In genomic region chr14:60741490-60741981, GRCm38 (mm10) we compare ENCODE assay signal across 8 mouse cellular contexts. TPM values are rescaled to one million over a fixed set of nuclear protein-coding genes. Genes with fewer than 3 reads are reported as not detected.
DNase-seq lines count a peak whose midpoint lies in the region; ATAC-seq lines count a peak whose summit lies in the region.

No protein-coding gene starts in this region.

- H3K9me3 ChIP-seq in midbrain, embryonic 14.5 days (ENCODE audit: control insufficient read depth, low read length) = no peaks in the 10 kb centered on the region
- no peaks in the 10 kb centered on the region for H3K9me3 ChIP-seq in midbrain, embryonic 10.5 days (replicated peaks)
- no peaks in the 10 kb centered on the region for H3K9me3 ChIP-seq in heart, embryonic 10.5 days
- H3K9me3 ChIP-seq in stomach, embryonic 16.5 days (replicated peaks; ENCODE audit: control insufficient read depth, low read length) = no peaks in the 10 kb centered on the region

- DNase-seq in midbrain, embryonic 14.5 days = peak; percentile 63
- no peak for DNase-seq in midbrain, embryonic 10.5 days (ENCODE audit: low spot score)
- DNase-seq in cerebellum, adult 11 months = peak; percentile 75
- no peak for DNase-seq in heart, embryonic 10.5 days (ENCODE audit: low spot score)
- DNase-seq in kidney, postnatal 25 days = peak; percentile 63 to 65
- DNase-seq in frontal cortex, postnatal 36 days (ENCODE audit: low spot score in 2 of 2) = no peak
- DNase-seq in frontal cortex, postnatal 10 days (ENCODE audit: low spot score in 2 of 2) = no peak

- H3K9ac ChIP-seq in midbrain, embryonic 14.5 days (replicated peaks; ENCODE audit: low read length) = no peak overlapping the region
- H3K9ac ChIP-seq in stomach, embryonic 16.5 days (ENCODE audit: low read length) = no peak overlapping the region

- no peaks in the 10 kb centered on the region for H3K27me3 ChIP-seq in midbrain, embryonic 14.5 days (ENCODE audit: control insufficient read depth, insufficient read depth, low read length)
- no peaks in the 10 kb centered on the region for H3K27me3 ChIP-seq in midbrain, embryonic 10.5 days (ENCODE audit: low read depth, poor library complexity, severe bottlenecking)
- H3K27me3 ChIP-seq in heart, embryonic 10.5 days (ENCODE audit: insufficient read depth, poor library complexity, severe bottlenecking) = no peaks in the 10 kb centered on the region
- no peaks in the 10 kb centered on the region for H3K27me3 ChIP-seq in stomach, embryonic 16.5 days (ENCODE audit: control insufficient read depth, insufficient read depth, low read length)

- H3K36me3 ChIP-seq in midbrain, embryonic 14.5 days (ENCODE audit: control insufficient read depth, insufficient read depth, low read length) = peaks cover 11% of the 10 kb centered on the region; the same call in 1 of the 2 replicates
- peaks cover 62% of the 10 kb centered on the region for H3K36me3 ChIP-seq in midbrain, embryonic 10.5 days
- peaks cover 14% of the 10 kb centered on the region for H3K36me3 ChIP-seq in heart, embryonic 10.5 days
- H3K36me3 ChIP-seq in stomach, embryonic 16.5 days (ENCODE audit: control insufficient read depth, insufficient read depth, low read length) = no peaks in the 10 kb centered on the region

- 83% methylated on average over 6 of the region's 6 CpGs for WGBS in midbrain, embryonic 14.5 days
- WGBS in midbrain, embryonic 10.5 days = 93% methylated on average over 6 of the region's 6 CpGs
- 50% methylated on average over 6 of the region's 6 CpGs for WGBS in heart, embryonic 10.5 days
- WGBS in stomach, embryonic 16.5 days = 48% methylated on average over 6 of the region's 6 CpGs

- H3K27ac ChIP-seq in midbrain, embryonic 14.5 days (replicated peaks; ENCODE audit: low read depth, low read length) = 0 out of 2 replicates have a peak overlapping the region, but pooled peaks have one; percentile 20
- H3K27ac ChIP-seq in midbrain, embryonic 10.5 days (replicated peaks) = no peak overlapping the region
- peak overlapping the region; percentile 93 for H3K27ac ChIP-seq in heart, embryonic 10.5 days
- H3K27ac ChIP-seq in stomach, embryonic 16.5 days (ENCODE audit: low read length) = peak overlapping the region; percentile 17

- H3K4me1 ChIP-seq in midbrain, embryonic 14.5 days (ENCODE audit: control insufficient read depth, insufficient read depth, low read length) = peaks cover 16% of the 10 kb centered on the region
- H3K4me1 ChIP-seq in midbrain, embryonic 10.5 days = peaks cover 33% of the 10 kb centered on the region
- H3K4me1 ChIP-seq in heart, embryonic 10.5 days = peaks cover 84% of the 10 kb centered on the region
- peaks cover 41% of the 10 kb centered on the region for H3K4me1 ChIP-seq in stomach, embryonic 16.5 days (ENCODE audit: control insufficient read depth, insufficient read depth, low read length)

- no peak overlapping the region for H3K4me3 ChIP-seq in midbrain, embryonic 14.5 days (replicated peaks; ENCODE audit: low read depth, low read length)
- H3K4me3 ChIP-seq in midbrain, embryonic 10.5 days = no peak overlapping the region
- H3K4me3 ChIP-seq in heart, embryonic 10.5 days = no peak overlapping the region
- H3K4me3 ChIP-seq in stomach, embryonic 16.5 days (replicated peaks; ENCODE audit: low read length) = no peak overlapping the region

- no peak for ATAC-seq in midbrain, embryonic 14.5 days (ENCODE audit: low FRiP score, low TSS enrichment)
- ATAC-seq in stomach, embryonic 16.5 days (ENCODE audit: insufficient read depth, low FRiP score) = 0 out of 2 replicates have a peak, but pooled peaks have one; percentile 41

- H3K4me2 ChIP-seq in midbrain, embryonic 14.5 days (ENCODE audit: low read length) = no peak overlapping the region
- no peak overlapping the region for H3K4me2 ChIP-seq in stomach, embryonic 16.5 days (ENCODE audit: low read depth, low read length)

RNA-seq across cellular contexts. Expression of gene C1qtnf9, which starts 26.4 kb away (rescaled TPM):
- not detected in 2 replicates for polyA plus RNA-seq in midbrain, embryonic 14.5 days (2014; fragmentation: Nextera tagmentation; extraction: Ambion mirVana)
- polyA plus RNA-seq in midbrain, embryonic 10.5 days (2016; fragmentation: Nextera tagmentation; extraction: Ambion mirVana) = 0.06 and 0.09 TPM in 2 replicates
- polyA plus RNA-seq in heart, embryonic 10.5 days (2016; fragmentation: Nextera tagmentation; extraction: Ambion mirVana) = 0.10 and 0.13 TPM in 2 replicates
- polyA plus RNA-seq in stomach, embryonic 16.5 days (2015; fragmentation: Nextera tagmentation; extraction: Ambion mirVana) = 3.6 and 4.0 TPM in 2 replicates

RNA-seq across cellular contexts. Expression of gene Mipep, which starts 42.8 kb away (rescaled TPM):
- polyA plus RNA-seq in midbrain, embryonic 14.5 days (2014; fragmentation: Nextera tagmentation; extraction: Ambion mirVana) = 15.7 and 21.3 TPM in 2 replicates
- 21.9 and 25.4 TPM in 2 replicates for polyA plus RNA-seq in midbrain, embryonic 10.5 days (2016; fragmentation: Nextera tagmentation; extraction: Ambion mirVana)
- 24.7 and 24.9 TPM in 2 replicates for polyA plus RNA-seq in heart, embryonic 10.5 days (2016; fragmentation: Nextera tagmentation; extraction: Ambion mirVana)
- 17.7 and 18.8 TPM in 2 replicates for polyA plus RNA-seq in stomach, embryonic 16.5 days (2015; fragmentation: Nextera tagmentation; extraction: Ambion mirVana)

Comparison
In these comparisons a context has a peak if more than half of its experiments do, and no peak if none do; other contexts are left out.
1. DNase-seq: peak in midbrain, embryonic 14.5 days (single experiment), cerebellum, adult 11 months (single experiment) and kidney, postnatal 25 days (2 of 2); none in midbrain, embryonic 10.5 days (single experiment), heart, embryonic 10.5 days (single experiment), frontal cortex, postnatal 36 days (0 of 2) and frontal cortex, postnatal 10 days (0 of 2).